Mouse (Mus musculus) kidney, postnatal 4 days (tissue): ENCODE results near the gene Fggy.

Source experiments
- DNase-seq, 2 experiments: peaks; one replicate each; pipeline ENCODE4 v3.0.0; 2021; ENCODE audit warnings: mixed read lengths in 2 of 2

Fggy gene

DNA sequence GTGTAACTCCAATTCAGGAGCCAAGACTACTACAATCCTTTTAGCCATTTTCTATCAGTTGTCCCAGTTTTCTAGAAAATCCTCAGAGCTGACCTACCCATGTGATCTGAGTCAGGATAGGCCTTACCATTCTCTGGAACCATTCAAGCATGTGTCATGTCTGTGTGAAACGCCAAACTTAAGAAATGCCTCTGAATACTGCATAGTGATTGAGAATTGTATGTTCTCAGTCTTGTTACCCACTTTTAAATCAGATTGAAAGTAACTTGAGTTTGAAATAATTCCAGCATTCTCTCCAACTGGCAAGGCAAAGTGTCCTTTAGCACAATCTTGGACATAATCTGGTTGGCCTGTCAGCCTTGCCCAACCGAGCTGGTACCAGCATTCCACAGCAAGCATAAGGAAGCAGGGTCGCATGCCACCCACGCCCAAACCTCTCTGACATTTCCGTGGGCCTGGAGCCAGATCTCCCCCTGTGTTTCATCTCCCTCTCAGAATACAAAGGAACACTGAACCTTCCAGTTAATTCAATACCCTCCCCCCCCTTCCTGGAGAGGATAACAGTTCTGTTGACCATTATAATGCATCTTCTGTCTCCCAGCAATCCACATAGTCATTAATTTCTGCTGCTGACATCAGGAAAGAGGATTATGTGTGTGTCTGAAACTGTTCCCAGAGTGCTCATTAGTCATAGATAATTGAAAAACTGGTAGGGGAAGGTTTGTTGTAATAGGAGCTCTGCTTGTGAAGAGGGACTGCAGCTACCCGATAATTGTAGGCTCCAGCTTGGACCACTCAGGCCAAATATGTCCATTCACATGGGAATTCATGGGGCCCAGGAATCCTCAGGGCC is 176.3 kb downstream of the Fggy start:
- peak; percentile 58 to 72 for DNase-seq

GRCm38 (mm10) chr4:95735967-95736366 is 178.7 kb downstream of the Fggy start:
- DNase-seq, result no peak

DNA sequence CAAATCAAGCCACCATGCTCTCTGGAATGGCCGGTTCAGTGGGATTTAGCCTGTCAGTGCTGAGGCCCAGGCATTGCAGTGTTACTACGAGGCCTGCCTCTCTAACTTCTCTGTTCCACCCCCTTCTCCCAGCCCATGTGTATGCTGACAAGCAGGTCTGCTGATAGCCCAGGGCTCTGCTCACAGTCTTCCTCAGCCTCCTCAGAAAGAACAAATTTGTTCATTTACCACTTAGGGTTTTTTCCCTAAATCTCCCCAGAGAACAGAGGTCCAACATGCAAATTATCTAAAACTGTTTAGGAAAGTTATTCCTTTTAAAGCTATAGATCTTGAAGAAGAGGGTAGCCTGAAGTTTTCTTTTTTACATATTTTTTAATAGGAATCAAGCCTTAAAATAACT is 179.4 kb downstream of the Fggy start:
- DNase-seq, result no peak

DNA sequence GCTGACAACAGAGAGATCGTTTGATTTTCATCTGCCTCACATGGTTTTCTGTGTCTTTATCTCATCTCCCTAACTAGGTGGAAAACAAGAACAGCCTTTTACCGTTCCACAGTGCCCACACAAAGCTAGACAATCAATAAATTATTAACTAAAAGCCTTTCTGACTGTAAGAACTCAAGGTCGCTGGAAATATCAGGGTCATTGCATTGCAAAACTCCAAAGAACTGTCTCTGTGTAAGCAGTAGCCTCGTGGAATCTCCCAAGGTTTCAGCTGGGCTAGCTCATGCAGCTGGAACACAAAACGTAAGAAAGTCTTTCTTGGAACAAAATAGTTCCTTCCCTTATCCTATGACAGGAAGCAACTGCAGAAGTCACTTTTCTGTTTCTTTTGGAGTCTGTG is 180.9 kb downstream of the Fggy start:
- DNase-seq, result peak; percentile 30 to 63

GRCm38 (mm10) chr4:95738725-95739124 is 181.4 kb downstream of the Fggy start:
- DNase-seq, result peak; percentile 27 to 46

GRCm38 (mm10) chr4:95741115-95741734 is 183.9 kb downstream of the Fggy start:
- no peak for DNase-seq

GRCm38 (mm10) chr4:95742986-95743385 is 185.7 kb downstream of the Fggy start:
- peak; percentile 31 to 58 for DNase-seq

DNA sequence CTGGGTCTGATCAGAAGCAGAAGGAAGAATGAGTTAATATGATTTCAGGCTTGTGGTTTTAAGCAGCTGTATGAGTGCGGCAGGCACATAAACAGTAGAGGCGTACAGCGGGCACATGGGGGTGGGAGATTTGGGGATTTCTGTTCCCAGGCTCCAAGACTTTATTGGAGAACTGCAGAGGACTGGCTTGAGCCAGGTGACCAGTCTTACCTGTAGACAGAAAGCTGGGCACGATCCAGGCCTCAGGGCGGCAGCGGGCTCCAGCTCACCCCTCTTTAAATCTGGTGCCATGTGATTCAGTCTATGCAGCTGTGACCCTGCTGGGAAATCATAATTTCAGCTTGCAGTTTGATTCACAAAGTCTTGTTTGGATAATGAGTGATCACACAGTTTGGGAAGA is 189.6 kb downstream of the Fggy start:
- DNase-seq, result peak in 1 of 2 experiments; percentile 19

DNA sequence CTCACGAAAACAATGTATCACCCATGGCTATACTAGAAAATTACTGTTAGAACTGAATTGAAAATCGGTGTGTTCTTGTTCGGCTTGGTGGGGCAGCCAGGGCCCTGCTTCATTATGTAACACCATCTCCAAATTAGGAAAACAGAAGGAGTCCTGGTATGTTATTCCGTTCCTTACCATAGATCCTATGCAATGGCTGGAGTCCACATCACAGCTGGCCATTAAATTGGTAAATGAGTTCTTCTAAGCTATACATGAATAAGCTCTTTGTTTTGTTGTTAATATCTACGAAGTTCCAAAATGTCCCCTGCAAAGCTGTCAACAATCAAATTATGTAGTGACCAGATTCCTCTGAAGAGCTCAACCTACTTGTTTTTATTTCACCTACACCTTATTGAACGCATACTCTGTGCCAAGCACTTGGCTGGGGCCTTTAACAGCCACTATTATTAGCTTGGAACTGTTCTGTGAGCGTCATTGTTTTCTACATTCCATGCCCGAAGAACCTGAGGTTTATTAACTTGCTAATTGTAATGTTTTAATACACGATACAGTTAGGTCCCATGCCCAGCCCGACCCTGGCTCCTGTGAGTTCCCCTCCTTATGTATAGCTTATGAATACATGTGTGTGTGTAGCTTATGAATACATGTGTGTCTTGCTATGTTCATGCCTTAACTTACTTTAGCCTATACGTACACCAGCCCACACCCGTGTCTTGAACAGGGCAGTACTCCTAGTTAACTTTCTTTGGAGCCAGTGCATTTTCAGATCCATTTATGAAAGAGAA is 190.3 kb downstream of the Fggy start:
- DNase-seq, result no peak

DNA sequence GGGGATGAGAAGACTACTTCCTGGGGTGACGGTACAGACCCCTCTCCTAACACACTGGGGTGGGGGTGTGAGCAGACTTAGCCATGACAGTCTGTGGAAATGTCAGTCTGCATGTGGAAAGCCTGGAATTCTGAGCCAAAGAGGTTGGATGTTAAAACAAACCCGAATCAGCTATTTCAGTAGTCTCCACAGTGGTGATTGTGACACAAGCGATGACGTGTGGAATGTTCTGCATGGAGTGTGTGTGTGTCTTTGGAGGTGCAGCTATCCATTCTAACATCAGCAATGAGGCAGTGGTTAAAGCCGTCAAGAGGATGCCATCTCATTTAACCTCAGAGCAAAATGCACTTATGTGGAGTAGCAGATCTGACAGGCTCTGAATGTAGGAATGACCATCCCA is 192.9 kb downstream of the Fggy start:
- DNase-seq, result no peak

- DNase-seq, result no peak
Observed at GRCm38 (mm10) chr4:95752538-95753188, 195.4 kb downstream of the Fggy start.

DNA sequence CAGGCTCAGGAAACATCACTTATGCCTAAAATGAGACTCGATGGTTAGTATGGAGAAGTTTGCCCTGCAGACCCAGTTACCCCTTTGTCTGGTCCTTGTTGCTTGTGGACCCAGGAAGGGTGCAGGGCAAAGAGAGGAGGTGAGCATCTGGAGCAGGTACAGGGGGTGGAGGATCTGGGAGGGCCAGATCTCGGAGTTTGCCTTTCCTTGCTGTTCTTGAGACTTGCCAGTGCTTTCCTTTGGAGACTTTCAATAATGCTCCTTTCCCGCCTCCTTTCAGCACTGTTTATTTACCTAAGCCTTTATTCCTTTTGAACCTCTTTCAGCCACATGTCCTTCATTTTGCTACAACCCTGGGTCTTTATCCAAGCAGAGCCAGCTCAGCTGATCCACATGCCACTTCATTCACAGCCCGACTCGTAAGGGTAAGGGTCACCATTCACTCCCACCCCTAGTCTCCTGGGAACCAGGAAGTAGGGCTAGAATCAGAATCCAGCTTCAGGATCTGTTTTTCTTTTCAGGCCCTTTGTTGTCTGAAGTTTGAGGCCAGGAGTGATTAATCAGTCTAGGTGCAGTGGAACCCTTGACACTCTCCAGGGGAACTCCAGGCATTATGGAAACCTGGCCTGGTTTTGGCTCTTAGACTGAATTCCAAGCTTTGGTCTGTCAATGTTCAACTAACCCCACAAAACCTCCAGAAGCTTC is 201.9 kb downstream of the Fggy start:
- peak; percentile 25 to 51 for DNase-seq

GRCm38 (mm10) chr4:95765359-95765758 is 208.1 kb downstream of the Fggy start:
- DNase-seq, result no peak

DNA sequence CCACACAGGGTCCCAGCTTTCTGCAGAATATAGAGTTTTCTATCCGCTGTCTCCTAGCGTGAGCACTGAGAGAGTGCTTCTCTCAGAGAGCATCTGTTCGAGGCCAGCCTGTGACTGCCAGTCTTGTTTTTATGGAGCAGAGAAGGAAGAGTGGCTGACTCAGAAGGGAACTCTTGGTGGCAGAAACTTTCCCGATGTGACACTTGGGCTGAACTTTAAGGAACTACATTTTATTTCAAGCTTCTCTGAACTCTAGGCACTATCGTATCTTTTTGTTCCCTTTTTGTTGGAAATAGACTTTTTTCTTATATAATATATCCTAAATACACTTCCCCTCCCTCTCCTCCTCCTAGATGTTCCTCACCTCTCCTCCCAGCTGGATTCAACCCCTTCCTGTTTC is 213.2 kb downstream of the Fggy start:
- no peak for DNase-seq

- no peak for DNase-seq
Observed at GRCm38 (mm10) chr4:95771542-95771941, 214.2 kb downstream of the Fggy start.

DNA sequence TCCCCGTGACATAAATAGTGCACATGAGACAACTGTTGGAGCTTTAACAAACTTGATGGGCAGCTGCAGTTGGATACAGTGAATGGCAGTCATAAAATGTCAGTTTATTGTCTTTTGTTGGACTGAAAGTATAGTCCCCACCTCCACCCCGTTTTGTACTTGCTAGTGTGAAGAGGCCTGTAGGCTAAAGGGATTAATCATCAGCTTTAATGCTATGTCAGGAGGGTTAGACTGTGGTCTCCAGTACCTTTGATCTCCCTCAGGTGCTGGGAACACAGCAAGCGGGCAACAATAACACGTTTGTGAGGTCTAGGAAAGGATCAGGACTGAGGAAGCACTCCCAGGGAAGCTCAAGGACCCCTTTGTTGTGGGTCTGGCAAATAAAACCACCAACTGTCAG is 214.6 kb downstream of the Fggy start:
- DNase-seq, result no peak

- peak; percentile 41 to 60 for DNase-seq
Observed at GRCm38 (mm10) chr4:95772663-95773062, 215.4 kb downstream of the Fggy start.

DNA sequence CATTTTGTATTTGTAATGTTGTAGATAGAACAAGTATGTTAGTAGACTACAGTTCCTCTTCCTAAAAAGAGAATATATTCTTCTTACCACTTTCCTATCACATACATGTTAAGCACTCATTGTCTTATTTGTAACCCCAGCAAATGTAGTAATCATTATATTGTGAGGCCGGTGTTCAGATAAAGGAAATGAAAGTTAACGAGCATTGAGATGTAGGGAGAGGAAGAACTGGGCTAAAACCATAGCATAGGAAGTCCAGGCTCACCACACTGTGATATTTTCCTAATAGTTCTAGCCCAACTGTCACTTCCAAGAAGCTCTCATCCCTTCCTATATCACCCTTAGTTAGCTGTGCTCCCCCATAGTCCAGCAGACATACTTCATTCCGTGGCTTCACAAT is 218.3 kb downstream of the Fggy start:
- no peak for DNase-seq

GRCm38 (mm10) chr4:95777839-95778238 is 220.5 kb downstream of the Fggy start:
- no peak for DNase-seq

- DNase-seq, result no peak
Observed at GRCm38 (mm10) chr4:95778528-95778927, 221.2 kb downstream of the Fggy start.

DNA sequence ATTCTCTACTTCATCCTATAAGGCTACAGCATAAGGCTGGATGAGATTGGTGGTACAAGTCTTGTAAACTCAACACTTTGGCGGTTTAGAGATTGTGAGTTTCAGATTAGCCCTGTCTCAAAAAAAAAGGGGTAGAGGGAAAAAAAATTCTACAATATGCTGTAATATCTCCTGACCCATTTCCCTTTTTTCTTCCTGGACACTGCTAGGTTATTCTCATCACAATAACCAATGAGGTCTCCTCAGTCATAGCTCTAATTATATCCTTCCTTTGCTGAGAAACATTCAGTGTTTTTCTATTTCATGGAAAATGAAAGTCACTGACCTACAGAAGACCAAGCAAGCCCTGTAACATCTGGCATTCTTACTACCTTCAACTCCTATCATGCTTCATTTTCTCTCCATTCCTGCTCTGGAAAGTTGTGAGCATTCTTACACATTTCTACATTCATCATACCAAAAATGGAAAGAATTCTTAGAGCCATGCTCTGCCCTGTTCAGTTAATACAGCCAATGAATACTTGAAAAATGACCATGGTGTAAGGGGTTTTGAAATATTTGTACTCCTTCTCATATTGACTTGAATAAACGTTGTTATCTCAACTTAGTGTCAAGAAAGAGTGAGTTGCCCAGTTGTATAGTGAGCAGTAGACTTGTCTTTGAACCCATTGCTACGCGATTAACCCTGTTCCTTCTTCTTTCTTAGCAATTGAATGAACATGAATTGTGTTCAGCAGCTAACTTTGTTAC is 227.0 kb downstream of the Fggy start:
- no peak for DNase-seq

DNA sequence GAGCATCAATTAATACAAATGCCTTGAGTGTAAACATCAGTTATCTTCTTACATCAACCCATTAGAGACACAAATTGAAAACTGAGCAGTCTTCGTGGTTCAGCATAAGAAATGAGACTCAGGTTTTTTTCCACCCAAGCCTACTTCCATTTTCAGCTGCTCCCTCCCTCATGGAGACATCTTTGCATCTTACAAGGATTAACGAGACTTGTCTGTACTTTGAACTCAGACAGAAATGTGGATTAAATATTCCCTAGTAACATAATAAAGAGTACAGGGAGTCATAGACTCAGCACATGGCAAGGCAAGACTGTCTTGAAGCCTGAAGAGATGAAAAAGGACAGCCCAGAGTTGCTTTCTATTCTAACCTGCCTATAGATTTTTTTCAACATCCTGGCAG is 230.3 kb downstream of the Fggy start:
- no peak for DNase-seq
